Mouse (Mus musculus) monocyte, adult 2 months (primary cell): ENCODE measurements at regions not wholly inside any gene's neighbourhood (a gene's known extent, or its start where the extent isn't known, plus 50 kb on each side); places are given as distances from the start of the nearest gene placed in this dataset.

Experiments used
- DNase-seq, 2 experiments: peaks; one replicate each; pipeline ENCODE4 v3.0.0; 2022; ENCODE audit warnings: low spot score in 2 of 2, low read depth in 1 of 2

DNA sequence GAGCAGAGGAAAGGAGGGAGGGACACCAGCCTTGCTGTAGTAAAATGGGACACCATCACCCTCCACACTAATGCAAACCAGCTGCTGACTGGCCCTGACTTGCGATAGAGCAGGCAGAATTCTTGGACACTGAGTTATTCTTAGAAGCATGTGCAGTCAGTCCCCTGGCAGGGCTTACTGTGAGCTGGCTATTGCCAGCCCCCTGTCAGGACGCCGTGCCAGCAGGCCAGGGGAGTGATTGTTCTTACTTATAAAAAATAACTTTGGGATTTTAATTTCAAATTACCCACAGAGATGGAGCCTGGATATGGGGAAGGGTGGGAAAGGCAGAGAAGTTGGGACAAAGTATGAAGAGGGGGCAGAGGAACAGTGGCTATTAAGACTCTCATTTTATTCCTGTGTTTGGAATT lies 173.1 kb downstream of the 1500009L16Rik start:
- DNase-seq, result no peak

DNA sequence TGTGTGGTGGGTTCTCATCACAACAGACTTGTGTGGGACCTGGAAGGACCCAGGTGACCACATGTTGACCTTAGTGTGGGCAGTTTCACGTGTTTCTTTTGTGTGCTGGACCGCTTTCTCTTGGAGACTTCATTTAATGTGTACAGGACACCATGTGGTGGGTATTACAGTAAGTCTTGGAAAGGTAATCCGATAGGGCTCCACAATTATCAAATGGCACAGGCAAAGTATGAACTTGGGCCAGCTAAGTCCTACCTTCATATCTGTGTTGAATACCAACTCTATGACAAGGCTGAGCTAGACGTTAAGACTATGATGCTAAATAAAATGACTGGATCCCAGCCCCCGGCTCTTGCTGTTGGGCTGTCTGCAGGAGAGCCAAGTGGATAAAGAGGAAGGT lies 173.5 kb downstream of the 1500009L16Rik start:
- no peak for DNase-seq

GRCm38 (mm10) chr10:83897558-83897957 lies 174.9 kb downstream of the 1500009L16Rik start:
- no peak for DNase-seq

DNA sequence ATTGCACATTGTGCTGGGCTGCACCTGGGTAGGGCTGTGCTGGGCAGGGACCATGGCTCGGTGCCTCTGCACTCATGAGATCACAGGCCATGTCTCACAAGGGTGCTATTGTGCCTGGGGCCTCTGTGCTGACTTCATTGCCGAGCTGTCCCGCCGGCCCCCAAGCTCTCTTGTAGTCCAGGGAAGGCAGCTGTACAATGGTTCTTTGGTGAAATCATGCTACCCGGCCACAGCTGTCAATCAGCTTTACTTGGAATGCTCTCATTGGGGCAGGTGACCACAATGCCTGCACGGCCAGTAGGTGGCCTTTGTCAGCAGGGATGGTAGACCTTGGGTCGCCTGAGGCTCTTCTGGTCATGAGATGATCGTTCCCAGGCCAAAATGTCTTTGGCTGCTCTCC lies 184.1 kb downstream of the 1500009L16Rik start:
- no peak for DNase-seq

GRCm38 (mm10) chr10:83910649-83911370 lies 188.1 kb downstream of the 1500009L16Rik start:
- DNase-seq, result no peak

GRCm38 (mm10) chr10:83914401-83915132 lies 191.9 kb downstream of the 1500009L16Rik start:
- no peak for DNase-seq

- no peak for DNase-seq
Observed at GRCm38 (mm10) chr10:83915133-83915730, 192.6 kb downstream of the 1500009L16Rik start.

GRCm38 (mm10) chr10:83926990-83927389 lies 204.3 kb downstream of the 1500009L16Rik start:
- DNase-seq, result no peak

DNA sequence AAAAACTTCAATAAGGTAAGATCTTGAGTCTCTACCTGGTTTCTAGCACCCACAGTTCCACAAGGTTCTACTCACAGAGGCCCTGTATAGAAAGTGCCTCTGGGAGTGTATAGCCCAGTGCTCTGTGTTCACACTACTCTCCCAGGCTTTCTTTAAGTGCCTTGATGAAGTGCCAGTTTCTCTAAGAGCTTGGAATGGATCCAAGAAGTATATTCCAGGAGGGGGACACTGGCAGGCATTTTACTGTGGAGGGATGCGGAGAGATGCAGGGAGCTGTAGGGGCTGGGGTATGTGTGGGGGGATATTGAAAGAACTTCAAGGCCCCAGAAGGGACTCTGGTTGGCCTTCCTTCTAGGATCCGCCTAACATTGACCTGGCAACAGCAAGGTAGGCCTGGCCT lies 204.9 kb downstream of the 1500009L16Rik start:
- no peak for DNase-seq

DNA sequence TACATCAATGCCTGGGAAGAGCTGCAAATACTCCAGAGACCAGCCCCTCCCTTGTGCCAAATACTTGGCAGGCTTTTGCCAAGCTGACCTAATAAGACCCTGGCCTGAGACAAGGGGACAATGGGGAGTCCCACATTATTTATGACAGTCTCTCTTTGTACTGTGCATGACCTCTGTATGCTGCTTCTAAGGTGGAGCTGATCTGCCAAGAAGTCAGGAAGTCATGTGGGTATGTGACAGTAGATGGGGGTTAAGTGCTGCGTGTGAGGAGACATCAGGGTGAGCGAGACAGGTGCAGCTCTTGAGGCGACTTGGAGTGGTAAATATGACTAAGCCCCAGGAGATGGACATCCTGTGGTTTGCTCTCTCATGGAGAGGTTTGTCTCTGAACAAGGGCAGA lies 209.1 kb downstream of the 1500009L16Rik start:
- no peak for DNase-seq

GRCm38 (mm10) chr10:83933201-83933600 lies 210.5 kb downstream of the 1500009L16Rik start:
- DNase-seq, result no peak

GRCm38 (mm10) chr10:83934498-83934897 lies 211.8 kb downstream of the 1500009L16Rik start:
- no peak for DNase-seq

DNA sequence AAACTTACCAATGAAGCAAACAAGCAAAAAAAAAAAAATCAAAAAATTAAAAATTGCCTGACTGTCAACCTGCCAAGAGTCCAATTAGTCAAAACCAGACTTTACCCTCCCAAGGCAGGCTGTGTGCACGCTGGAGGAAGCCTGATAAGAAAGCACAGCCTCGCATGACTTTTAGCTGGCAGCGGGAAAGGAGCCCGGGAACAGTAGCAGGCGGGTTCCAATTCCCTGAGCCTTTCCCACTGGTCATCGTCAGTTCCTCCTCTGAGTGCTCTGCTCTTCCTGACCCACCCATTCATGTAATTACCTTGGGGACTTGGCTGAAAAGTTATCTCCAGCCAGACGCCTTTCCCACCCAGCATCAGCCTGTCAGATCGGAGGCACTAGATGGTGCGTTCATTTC lies 214.5 kb downstream of the 1500009L16Rik start:
- no peak for DNase-seq

- no peak for DNase-seq
Observed at GRCm38 (mm10) chr10:83942101-83942500, 219.4 kb downstream of the 1500009L16Rik start.

- no peak for DNase-seq
Observed at GRCm38 (mm10) chr10:83944158-83944557, 221.5 kb downstream of the 1500009L16Rik start.

- no peak for DNase-seq
Observed at GRCm38 (mm10) chr10:83944897-83945296, 222.2 kb downstream of the 1500009L16Rik start.

- no peak for DNase-seq
Observed at GRCm38 (mm10) chr10:83945503-83945902, 222.8 kb downstream of the 1500009L16Rik start.

GRCm38 (mm10) chr10:83946186-83947176 lies 223.8 kb downstream of the 1500009L16Rik start:
- peak; percentile 6 to 9 for DNase-seq

GRCm38 (mm10) chr10:83957118-83957759 lies 234.6 kb downstream of the 1500009L16Rik start:
- DNase-seq, result no peak

DNA sequence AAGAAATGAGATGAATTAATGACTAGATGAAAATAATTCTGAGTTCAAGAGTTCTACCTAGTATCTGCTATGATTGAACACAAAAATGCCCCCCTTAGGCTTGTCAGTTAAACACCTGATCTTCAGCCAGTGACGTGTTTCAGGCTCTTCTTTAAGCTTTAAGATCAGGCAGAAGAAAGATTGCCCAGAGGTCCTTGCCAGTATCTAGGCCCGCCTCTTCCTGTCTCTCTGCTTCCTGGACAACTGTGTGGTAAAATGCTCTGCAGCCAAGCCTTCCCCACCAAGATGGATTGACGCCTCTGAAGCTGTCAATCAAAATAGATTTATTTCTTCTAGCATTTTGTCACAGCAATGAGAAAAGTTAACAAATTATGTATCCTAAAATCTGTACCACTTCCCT lies 235.7 kb downstream of the 1500009L16Rik start:
- DNase-seq, result no peak
